Mouse (Mus musculus): Measurements from ENCODE around the gene Lrrc8d.
"Not testable (repeated sequence)": the region's sequence is repeated elsewhere in the genome, so short reads cannot be mapped to it uniquely, and the experiment has no call there.

The Lrrc8d gene

DNA sequence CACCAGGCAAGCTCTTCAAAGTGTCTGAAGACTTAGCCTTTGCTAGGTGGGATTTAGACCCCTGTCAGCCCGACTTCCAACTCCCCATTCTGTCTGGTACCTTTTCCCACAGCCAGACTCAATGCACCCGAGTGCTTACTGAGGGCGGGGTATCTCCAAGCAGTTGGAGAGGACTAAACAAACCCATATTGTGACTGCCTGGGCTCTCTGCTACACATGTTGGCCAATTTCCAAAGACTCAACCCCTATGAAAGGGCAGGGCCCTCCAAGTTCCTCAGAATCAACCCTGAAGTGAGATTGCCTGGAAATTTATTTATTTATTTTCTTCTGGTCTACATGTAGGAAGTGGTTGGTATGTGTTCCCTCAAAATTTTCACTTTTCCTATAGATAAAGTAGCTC is 149.9 kb downstream of the Lrrc8d start:
- DNase-seq (ENCODE audit: low read depth, low spot score), result no peak
- Histone ChIP-seq H3K27me3 (ENCODE audit: control insufficient read depth, insufficient read depth, low read length, poor library complexity, severe bottlenecking) (no peaks in the 10 kb centered on the region), H3K36me3 (ENCODE audit: control insufficient read depth, insufficient read depth, low read length, poor library complexity, severe bottlenecking) (no peaks in the 10 kb centered on the region)

DNA sequence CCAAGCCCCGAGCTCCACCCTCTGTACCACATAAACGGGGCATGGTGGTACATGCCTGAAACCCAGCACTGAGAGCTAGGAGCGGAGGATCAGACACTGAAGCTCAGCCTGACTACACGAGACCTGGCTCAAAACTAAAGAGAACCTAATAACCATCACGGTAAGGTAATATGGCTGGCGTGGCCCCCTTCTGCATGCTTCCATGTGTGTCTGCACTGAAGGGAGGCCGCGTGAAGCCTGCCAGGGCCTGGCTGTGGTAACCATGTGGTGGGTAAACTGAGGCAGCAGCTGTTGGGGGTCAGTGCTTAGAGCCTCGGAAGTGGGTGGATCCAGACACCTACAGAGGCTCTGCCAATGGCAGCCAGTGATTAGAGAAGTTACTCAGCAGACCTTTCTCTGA is 153.5 kb downstream of the Lrrc8d start:
- Histone ChIP-seq H3K27me3 (ENCODE audit: control insufficient read depth, insufficient read depth, low read length, poor library complexity, severe bottlenecking) (no peaks in the 10 kb centered on the region), H3K36me3 (ENCODE audit: control insufficient read depth, insufficient read depth, low read length, poor library complexity, severe bottlenecking) (no peaks in the 10 kb centered on the region)
- DNase-seq (ENCODE audit: low read depth, low spot score), result no peak

DNA sequence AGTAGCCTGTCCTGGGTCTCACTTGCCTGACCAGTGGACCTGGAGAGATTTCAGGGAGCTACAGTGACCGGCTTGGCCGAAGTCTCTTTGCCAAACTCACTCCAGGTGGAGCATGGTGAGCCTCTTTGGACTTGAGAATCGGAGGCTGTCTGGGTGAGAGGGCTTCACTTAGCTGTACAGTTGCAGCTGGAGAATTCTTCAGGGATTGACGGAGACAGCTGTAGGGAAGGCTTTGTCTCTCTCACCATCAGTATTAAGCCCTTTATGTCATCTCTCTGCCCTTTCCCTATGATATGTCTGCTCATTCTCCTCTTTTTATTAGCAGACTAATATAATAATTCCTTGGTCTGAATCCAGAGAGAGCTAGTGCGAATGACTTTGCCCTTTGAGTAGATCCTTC is 157.7 kb downstream of the Lrrc8d start:
- no peaks in the 10 kb centered on the region for H3K36me3 ChIP-seq (ENCODE audit: control insufficient read depth, insufficient read depth, low read length, poor library complexity, severe bottlenecking)
- DNase-seq (ENCODE audit: low read depth, low spot score), result no peak
- no peaks in the 10 kb centered on the region for H3K27me3 ChIP-seq (ENCODE audit: control insufficient read depth, insufficient read depth, low read length, poor library complexity, severe bottlenecking)

DNA sequence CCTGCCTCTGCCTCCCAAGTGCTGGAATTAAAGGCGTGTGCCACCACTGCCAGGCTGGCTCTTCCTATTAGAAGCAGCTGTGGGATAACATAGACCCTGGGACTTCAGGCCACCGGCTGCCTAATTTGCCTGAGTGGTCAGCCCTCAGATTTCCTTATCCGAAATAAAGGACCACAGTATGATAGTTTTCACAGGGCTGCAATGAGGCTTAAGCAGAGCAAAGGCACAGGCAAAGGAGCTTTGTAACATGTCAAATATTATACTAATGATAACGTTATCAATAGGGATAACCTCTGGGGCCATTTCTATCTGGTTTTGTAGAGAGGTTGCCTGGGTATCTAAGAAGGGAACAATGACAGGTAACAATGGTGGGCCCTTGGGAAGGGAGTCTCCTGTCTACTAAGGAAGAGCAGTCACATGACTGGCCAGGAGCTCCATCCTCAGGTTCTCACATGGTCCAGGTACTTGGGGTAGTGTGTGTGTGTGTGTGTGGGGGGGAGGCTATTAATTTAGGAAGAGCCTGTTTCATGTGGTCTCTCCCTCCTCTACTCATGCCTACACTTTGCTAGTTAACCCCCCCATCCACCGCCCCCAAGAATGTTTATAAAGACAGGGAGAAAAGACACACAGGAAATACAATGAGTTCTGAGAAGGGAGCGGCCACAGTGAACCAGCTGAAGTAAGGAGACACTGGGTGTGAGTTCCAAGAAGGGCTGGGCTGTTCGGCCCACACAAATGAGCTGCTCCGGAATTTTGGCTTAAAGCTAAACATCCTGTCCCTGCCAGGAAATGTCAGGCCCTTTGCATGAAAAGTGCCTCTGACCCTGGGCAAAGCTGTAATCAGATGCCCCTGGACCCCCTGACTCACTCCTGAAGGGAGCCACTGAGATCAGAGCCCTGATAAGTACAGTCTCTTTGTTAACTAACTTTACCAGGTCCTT is 159.3 kb downstream of the Lrrc8d start:
- no peak for DNase-seq (ENCODE audit: low read depth, low spot score)
- no peaks in the 10 kb centered on the region for H3K36me3 ChIP-seq (ENCODE audit: control insufficient read depth, insufficient read depth, low read length, poor library complexity, severe bottlenecking)
- no peaks in the 10 kb centered on the region for H3K27me3 ChIP-seq (ENCODE audit: control insufficient read depth, insufficient read depth, low read length, poor library complexity, severe bottlenecking)

DNA sequence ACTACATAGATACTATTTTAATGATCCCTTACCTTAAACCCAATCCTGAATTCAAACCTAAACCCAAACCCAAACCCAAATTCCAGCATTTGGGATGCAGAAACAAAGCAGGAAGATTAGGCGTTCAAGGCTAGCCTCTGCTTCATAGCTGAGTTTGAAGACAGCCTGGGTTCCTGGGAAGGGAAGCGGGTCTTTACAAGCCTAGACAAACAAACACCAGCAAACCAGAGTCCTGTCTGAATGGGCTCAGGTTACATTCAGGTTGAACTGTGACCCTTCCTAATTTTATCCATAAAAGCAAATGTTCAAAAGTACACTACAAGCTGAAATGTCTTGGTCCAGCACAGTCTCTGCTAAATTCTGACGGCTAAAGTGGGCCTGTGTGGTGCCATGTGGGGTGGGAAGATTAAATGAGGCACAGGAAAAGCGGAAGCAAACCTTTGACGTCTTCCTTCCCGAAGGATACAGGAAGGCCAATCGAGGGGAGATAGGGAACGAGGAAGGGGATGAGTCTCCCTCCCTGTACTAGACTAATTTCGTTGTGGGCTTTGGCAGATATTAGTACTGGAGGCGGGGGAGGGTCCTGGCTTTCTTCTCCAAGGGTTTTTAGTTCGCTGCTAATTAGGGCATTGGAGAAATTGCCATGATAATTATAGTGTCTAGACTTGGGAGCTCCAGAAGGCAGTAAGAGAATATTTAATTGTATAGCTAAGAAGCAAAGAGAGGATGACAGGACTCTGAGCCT is 160.1 kb downstream of the Lrrc8d start:
- no peak for DNase-seq (ENCODE audit: low read depth, low spot score)
- no peaks in the 10 kb centered on the region for H3K36me3 ChIP-seq (ENCODE audit: control insufficient read depth, insufficient read depth, low read length, poor library complexity, severe bottlenecking)

DNA sequence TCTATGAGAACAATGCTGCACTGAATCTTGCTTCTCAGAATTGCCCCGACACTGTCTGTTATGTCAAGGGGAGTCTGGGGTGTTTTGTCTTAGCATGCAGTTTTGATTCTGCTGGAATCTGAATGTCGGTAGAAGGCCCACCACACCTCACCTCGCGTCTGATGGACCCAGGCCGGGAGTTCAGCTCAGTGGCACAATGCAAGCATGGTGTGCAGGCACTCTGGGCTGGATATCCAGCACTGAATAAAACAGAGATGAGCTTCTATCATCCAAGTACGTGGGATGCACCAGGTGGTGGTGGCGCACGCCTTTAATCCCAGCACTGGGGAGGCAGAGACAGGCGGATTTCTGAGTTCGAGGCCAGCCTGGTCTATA is 160.7 kb downstream of the Lrrc8d start:
- H3K36me3 ChIP-seq (ENCODE audit: control insufficient read depth, insufficient read depth, low read length, poor library complexity, severe bottlenecking), result no peaks in the 10 kb centered on the region
- DNase-seq (ENCODE audit: low read depth, low spot score), result no peak
- no peaks in the 10 kb centered on the region for H3K27me3 ChIP-seq (ENCODE audit: control insufficient read depth, insufficient read depth, low read length, poor library complexity, severe bottlenecking)

More for the DNA sequence above, 160.1 kb downstream of the Lrrc8d start:
- H3K27me3 ChIP-seq (ENCODE audit: control insufficient read depth, insufficient read depth, low read length, poor library complexity, severe bottlenecking), result no peaks in the 10 kb centered on the region

DNA sequence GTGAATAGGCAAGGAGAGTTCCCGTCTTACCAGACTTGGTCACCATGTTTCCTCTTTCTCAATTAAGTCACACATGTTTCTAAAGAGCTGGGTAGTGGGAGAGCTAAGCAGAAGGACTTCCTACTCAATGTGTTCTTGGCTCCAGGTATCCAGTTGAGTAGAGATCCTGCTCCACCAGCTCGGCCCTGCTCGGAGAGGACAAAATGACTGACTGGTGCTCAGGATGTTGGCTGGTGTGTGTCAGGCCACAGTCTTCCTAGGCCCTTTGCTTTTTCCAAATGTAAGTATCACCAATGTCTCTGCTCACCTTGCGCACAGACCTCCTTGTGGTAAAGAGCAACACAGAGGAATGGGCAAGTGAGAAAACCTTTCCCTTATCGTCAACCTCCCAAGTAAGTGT is 161.8 kb downstream of the Lrrc8d start:
- no peak for DNase-seq (ENCODE audit: low read depth, low spot score)
- Histone ChIP-seq H3K27me3 (ENCODE audit: control insufficient read depth, insufficient read depth, low read length, poor library complexity, severe bottlenecking) (no peaks in the 10 kb centered on the region), H3K36me3 (ENCODE audit: control insufficient read depth, insufficient read depth, low read length, poor library complexity, severe bottlenecking) (no peaks in the 10 kb centered on the region)

DNA sequence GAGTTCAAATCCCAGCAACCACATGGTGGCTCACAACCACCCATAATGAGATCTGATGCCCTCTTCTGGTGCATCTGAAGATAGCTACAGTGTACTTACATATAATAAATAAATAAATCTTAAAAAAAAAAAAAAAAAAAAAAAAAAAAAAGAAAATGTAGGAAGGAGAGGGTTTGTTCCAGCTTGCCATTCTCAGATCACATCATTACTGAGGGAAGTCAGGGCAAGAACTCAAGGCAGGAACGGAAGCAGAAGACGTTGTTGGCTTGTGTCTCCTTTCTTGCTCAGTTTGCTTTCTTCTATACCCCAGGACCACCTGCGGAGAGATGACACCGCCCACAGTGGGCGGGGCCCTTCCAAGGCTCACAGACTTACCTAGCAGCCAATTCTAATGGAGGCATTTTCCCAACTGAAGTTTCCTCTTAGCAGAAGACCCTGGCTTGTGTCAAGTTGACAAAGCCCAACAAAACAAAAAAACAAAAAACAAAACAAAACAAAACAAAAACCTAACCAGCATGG is 165.4 kb downstream of the Lrrc8d start:
- not testable (repeated sequence) for DNase-seq (ENCODE audit: low read depth, low spot score); H3K27me3 ChIP-seq (ENCODE audit: control insufficient read depth, insufficient read depth, low read length, poor library complexity, severe bottlenecking); H3K36me3 ChIP-seq (ENCODE audit: control insufficient read depth, insufficient read depth, low read length, poor library complexity, severe bottlenecking)

DNA sequence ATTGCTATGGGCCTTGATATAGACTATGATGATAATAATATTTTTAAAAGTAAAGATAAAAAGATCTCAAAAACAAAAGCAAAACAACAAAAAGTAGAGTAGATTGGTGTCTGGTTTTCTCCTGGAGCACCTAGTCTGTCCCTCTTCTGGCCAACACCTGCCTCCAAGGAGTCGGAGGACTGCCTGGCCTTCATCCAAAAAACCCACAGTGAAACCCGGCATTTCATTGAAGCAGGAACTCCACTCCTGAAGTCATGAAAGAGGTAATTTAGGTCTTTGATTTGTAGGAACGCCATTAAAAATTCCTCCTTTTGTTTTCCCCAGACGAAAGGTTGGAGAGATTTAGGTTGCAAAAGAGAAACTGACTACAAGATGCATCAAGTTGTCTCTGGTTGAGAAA is 167.7 kb downstream of the Lrrc8d start:
- no peaks in the 10 kb centered on the region for H3K27me3 ChIP-seq (ENCODE audit: control insufficient read depth, insufficient read depth, low read length, poor library complexity, severe bottlenecking)
- H3K36me3 ChIP-seq (ENCODE audit: control insufficient read depth, insufficient read depth, low read length, poor library complexity, severe bottlenecking), result no peaks in the 10 kb centered on the region
- DNase-seq (ENCODE audit: low read depth, low spot score), result no peak

DNA sequence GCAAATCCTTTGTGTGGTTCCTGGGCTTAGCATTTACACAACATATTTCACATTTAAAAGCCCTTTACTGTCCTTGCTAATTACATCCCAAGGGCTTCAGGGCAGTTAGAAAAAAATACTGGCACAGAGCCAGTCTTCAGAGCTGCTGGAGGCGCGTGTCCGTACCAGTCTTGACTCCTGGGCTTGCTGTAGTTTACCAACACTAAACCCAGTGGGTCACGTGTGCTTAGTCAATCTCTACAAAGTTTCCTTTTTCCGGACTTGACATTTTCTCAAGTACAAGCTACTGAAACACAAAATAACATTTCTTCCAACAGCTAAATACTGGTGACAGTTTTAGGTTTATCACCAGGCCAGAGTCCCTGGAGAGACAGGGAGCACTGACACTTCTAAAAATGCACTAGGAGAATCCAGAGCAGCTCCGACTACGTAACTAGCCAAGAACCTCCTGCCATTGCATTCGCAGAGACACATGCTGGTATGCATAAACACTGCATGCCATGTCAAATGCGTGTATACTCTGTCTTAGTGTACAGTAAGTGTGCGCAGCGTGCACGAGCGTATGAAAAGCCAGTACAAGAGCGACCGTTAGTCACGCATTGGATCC is 168.2 kb downstream of the Lrrc8d start:
- DNase-seq (ENCODE audit: low read depth, low spot score), result no peak

DNA sequence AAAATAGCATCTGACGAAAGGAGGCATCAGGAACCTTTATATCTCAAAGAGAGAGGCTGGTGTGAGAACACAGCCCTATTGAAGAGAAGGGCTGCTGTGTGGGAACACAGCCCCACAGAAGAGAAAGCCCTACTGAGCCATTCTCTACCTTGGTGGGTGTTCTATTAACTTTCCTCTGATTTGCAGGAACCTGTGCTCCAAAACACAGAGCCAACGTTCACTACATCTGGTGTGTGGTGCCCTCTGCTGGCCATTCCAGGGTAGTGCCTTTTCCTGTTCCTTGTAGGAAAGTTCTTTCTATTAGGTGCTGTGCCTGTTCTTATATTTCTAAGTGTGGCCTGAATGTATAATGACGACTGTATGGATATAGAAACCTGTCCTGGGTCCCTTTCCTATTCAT is 168.8 kb downstream of the Lrrc8d start:
- Histone ChIP-seq H3K36me3 (ENCODE audit: control insufficient read depth, insufficient read depth, low read length, poor library complexity, severe bottlenecking) (no peaks in the 10 kb centered on the region), H3K27me3 (ENCODE audit: control insufficient read depth, insufficient read depth, low read length, poor library complexity, severe bottlenecking) (no peaks in the 10 kb centered on the region)
- peak; percentile 86 for DNase-seq (ENCODE audit: low read depth, low spot score)

More for the DNA sequence above, 168.2 kb downstream of the Lrrc8d start:
- H3K27me3 ChIP-seq (ENCODE audit: control insufficient read depth, insufficient read depth, low read length, poor library complexity, severe bottlenecking), result no peaks in the 10 kb centered on the region
- H3K36me3 ChIP-seq (ENCODE audit: control insufficient read depth, insufficient read depth, low read length, poor library complexity, severe bottlenecking), result no peaks in the 10 kb centered on the region

DNA sequence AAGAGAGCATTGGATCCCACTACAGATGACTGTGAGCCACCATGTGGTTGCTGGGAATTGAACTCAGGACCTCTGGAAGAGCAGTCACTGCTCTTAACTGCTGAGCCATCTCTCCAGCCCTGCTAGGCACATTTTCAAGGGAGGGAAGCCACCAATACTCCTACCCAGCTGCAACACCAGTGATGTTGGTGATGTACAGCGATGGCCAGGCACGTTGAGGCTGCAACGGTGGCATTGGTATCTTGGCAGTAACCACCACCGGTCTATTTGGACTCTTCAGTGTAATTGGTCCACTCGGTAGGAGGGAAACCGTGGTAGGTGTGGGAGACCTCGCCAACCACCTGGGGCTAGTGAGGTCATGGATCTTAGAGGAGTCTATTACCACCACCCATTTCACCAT is 170.0 kb downstream of the Lrrc8d start:
- no peak for DNase-seq (ENCODE audit: low read depth, low spot score)
- Histone ChIP-seq H3K27me3 (ENCODE audit: control insufficient read depth, insufficient read depth, low read length, poor library complexity, severe bottlenecking) (no peaks in the 10 kb centered on the region), H3K36me3 (ENCODE audit: control insufficient read depth, insufficient read depth, low read length, poor library complexity, severe bottlenecking) (no peaks in the 10 kb centered on the region)

DNA sequence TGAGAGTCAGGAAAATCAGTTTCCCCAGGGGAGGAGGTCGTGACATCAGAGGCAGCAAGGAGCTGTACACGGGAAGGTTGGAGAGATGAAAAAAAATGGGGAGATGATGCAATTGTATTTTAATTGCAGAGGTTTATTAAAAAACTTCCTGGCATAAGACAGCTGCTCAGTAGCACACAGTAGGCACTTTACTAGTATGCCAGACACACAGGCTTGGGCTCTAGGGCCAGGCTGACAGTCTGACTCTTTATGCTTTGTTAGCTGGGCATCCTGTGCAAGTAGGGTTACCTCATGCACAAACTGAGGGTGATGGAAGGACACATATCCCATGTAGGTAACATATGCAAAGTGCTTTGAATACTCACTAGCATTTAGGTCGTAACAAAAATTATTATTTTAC is 171.4 kb downstream of the Lrrc8d start:
- no peaks in the 10 kb centered on the region for H3K27me3 ChIP-seq (ENCODE audit: control insufficient read depth, insufficient read depth, low read length, poor library complexity, severe bottlenecking)
- no peaks in the 10 kb centered on the region for H3K36me3 ChIP-seq (ENCODE audit: control insufficient read depth, insufficient read depth, low read length, poor library complexity, severe bottlenecking)
- no peak for DNase-seq (ENCODE audit: low read depth, low spot score)

DNA sequence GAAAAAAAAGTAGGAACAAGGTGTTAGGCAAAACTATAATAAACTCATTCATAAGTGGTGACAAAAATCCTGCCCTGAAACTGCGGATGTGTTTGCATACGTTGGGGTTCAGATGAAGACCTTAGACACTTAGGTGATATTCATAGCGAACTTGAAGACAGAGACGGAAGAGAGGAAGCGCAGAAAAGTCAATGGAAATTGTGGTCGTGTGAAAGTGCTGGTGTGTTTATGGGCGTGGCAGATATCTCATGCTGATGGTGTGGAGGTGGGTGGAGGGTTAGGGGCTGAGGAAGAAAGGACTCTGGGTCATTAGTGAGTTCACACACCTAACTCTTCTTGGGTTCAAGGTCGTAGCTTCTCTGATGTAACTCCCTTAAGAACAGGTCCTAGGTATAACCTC is 172.4 kb downstream of the Lrrc8d start:
- H3K36me3 ChIP-seq (ENCODE audit: control insufficient read depth, insufficient read depth, low read length, poor library complexity, severe bottlenecking), result no peaks in the 10 kb centered on the region
- DNase-seq (ENCODE audit: low read depth, low spot score), result no peak
- no peaks in the 10 kb centered on the region for H3K27me3 ChIP-seq (ENCODE audit: control insufficient read depth, insufficient read depth, low read length, poor library complexity, severe bottlenecking)

DNA sequence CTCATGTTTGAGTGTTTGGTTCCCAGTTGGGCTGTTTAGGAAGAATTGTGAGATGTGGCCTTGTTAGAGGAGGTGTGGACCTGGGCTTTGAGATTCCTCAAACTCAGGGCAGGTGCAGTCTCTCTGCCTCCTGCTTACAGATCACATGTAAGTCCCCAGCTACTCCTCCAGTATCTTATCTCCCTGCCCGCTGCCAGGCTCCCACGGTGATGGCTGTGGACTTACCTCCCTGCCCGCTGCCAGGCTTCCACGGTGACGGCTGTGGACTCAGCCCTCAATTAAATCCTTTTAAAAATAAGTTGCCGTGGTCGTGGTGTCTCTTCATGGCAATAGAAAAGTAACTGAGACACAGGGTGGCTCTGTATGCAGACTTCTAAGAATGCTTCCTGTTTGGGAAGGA is 173.1 kb downstream of the Lrrc8d start:
- DNase-seq (ENCODE audit: low read depth, low spot score), result no peak
- no peaks in the 10 kb centered on the region for H3K36me3 ChIP-seq (ENCODE audit: control insufficient read depth, insufficient read depth, low read length, poor library complexity, severe bottlenecking)

More for the DNA sequence above, 173.1 kb downstream of the Lrrc8d start:
- H3K27me3 ChIP-seq (ENCODE audit: control insufficient read depth, insufficient read depth, low read length, poor library complexity, severe bottlenecking), result no peaks in the 10 kb centered on the region
